Mouse (Mus musculus) thymus, adult 2 months (tissue): ENCODE measurements around the gene Pop5.

Source experiments
- CTCF ChIP-seq: fragments of 200-500 bp; IDR thresholded peaks from 2 replicates; pipeline ENCODE4 v1.5.1; 2012; ENCODE audit warnings: mild to moderate bottlenecking, control low read depth, low read length, moderate library complexity, borderline replicate concordance; ENCODE audit not compliant: control insufficient read depth, poor library complexity, insufficient read depth; ENCODE audit errors: extremely low read depth
- POLR2A ChIP-seq: fragments of 200-500 bp; IDR thresholded peaks from 2 replicates; pipeline ENCODE4 v1.6.1; 2012; ENCODE audit warnings: mild to moderate bottlenecking, low read length, control low read depth, moderate library complexity; ENCODE audit not compliant: control insufficient read depth, poor library complexity, insufficient read depth; ENCODE audit errors: extremely low read depth

DNA sequence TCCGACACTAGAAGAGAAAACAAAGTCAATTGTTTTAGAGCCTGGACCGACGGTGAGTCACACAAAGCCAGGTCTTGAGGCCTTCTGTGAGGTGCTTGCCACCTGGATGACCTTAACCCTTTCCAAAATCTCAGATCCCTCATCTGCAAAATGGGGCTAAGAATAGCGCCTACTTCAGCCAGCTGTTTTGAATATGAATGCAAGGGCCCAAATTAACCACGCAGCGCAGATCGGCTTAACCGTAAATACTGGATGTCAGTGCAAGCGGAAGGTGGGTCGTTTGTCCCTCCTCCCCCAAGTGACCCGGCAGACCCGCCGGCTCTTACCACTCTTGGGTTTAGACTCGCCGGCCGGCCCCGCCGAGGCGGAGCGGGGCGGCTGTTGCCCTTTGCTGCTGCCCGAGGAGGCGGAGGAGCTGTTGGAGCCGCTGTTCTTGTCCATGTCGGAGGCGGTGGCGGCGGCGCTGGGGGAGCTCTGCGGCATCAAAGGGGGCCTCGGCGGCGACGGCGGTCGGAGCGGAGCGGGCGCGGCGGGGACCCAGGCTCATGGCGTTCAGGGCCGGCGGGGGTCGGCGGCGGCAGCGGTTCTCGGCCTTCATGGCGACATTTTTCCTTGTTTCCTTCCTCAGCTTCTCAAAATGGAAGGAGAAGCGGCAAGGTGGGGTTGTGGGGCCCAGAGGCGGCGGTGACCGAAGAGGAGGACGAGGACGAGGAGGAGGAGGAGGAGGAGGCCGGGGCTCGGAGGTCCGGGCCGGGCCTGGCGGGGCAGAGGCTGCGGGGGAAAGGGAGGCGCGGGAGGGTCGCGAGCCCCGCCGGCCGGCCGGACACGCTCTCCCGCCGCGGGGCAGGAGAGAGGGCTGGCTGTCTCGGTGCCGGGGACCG lies 36.5 kb downstream of the Pop5 start:
- TF ChIP-seq CTCF (no peak), POLR2A (no peak)
